Mouse (Mus musculus): Measurements from ENCODE around the gene Rapgef4. TPM values are rescaled to one million over a fixed set of nuclear protein-coding genes. Genes with fewer than 3 reads are reported as not detected.
A peak's percentile ranks its signal among the peaks of the same experiment; 100 is the strongest.
"Not testable (repeated sequence)": the region's sequence is repeated elsewhere in the genome, so short reads cannot be mapped to it uniquely, and the experiment has no call there.

Gene Rapgef4
- total RNA-seq, 2 experiments from 2014 or later, result 1.2 to 4.2 TPM

DNA sequence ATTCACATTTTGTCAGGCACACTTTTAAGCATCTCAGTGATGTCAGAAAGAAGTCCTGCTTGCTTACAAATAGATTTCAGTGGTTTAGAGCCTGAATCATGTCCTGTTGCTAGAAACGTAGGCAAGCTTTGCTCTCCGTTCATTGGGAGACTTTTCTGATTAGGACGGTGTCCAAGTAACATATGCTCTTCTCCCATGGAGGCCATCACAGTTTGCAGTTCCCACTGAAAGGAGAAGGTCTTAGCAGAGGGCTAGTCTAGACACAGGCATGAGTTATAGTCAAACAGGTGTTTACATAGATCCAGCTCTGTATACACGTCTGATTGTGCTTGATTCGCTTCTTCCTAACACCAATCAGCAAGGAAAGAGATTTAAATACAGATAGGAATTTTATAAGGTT lies 135.7 kb downstream of the Rapgef4 start:
- no peak for DNase-seq (ENCODE audit: low spot score)

DNA sequence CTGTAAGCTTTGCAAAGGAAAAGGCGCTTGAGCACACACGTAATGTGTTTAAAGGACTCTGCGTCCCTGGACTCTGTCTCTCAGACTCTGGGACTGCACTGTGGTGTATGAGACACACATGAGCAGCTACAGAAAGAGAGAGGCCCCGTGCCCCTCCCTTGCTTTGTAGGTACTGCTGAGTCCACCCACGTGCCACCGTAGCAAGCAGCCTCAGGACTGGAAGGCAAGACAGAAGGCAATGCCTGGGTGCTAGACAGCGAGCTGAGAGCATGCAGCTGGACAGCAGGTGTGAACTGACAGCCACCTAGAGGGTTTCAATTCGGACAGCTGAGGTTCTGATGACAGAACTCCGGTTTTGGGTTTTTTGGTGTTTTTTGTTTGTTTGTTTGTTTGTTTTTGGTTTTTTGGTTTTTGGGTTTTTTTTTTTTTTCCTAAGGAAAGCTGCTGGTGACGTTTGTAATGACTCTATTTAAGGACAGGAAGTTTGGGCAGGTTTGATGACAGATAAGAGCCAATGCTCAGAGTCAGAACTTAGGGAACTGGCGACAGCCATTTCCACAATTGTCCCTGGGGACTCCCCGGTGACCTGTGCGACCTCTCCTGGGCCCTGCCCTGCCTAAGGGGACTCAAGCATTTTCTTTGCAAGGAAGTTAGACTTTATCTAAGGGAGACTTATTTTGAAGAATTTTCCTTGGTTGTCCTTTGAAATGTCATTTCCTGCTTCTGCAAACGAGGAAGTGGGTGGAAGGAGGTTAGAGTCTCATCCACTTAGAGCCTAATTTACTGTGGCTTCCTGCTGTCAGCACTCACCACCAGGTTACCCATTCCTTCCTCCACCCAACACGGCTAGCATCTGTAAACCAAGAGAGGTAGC lies 136.3 kb downstream of the Rapgef4 start:
- peak; percentile 18 for DNase-seq (ENCODE audit: low spot score)

- DNase-seq (ENCODE audit: low spot score), result no peak
These were observed 139.2 kb downstream of the Rapgef4 start for GRCm38 (mm10) chr2:72120211-72120610.

- DNase-seq (ENCODE audit: low spot score), result no peak
These were observed 141.6 kb downstream of the Rapgef4 start for GRCm38 (mm10) chr2:72122410-72123223.

- no peak for DNase-seq (ENCODE audit: low spot score)
These were observed 142.8 kb downstream of the Rapgef4 start for GRCm38 (mm10) chr2:72123851-72124250.

GRCm38 (mm10) chr2:72125786-72126185 lies 144.7 kb downstream of the Rapgef4 start:
- no peak for DNase-seq (ENCODE audit: low spot score)

- no peak for DNase-seq (ENCODE audit: low spot score)
These were observed 145.4 kb downstream of the Rapgef4 start for GRCm38 (mm10) chr2:72126411-72126810.

DNA sequence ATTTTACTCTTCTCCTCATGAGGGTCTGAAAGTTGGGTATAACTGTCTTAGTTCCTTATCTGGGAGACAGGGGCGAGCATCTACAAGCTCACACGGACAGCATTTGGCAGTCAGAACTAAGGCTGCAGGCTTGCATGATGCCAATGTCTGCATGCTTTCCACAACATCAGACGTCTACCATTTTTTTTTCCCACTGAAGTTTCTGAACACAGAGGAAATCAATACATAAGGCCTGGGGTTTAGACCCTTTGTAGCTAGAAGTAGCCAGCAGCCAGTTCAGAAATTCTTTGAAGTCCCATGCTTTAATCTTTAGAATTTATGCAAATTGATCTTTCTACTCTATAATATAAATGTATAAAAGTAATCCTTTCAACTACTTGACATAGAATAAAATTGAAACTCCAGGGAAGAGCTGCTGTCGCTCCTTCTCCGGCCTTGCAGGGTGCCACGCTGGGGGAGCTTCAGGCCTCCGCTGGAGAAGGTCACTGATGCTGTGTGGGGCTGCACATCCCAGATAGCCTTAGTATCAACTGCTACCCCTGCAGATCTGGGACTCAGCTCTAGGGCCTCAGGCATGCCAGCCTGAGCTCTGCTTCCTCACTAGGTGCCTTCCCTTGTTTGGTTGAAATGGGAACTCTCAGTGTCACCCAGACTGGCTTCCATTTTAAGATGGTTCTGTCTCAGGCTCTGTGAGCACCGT lies 148.7 kb downstream of the Rapgef4 start:
- DNase-seq (ENCODE audit: low spot score), result no peak

- no peak for DNase-seq (ENCODE audit: low spot score)
These were observed 151.2 kb downstream of the Rapgef4 start for GRCm38 (mm10) chr2:72132222-72132621.

- DNase-seq (ENCODE audit: low spot score), result no peak
These were observed 155.0 kb downstream of the Rapgef4 start for GRCm38 (mm10) chr2:72136045-72136444.

GRCm38 (mm10) chr2:72136486-72137264 lies 155.6 kb downstream of the Rapgef4 start:
- DNase-seq (ENCODE audit: low spot score), result no peak

GRCm38 (mm10) chr2:72139863-72140845 lies 159.1 kb downstream of the Rapgef4 start:
- no peak for DNase-seq (ENCODE audit: low spot score)

DNA sequence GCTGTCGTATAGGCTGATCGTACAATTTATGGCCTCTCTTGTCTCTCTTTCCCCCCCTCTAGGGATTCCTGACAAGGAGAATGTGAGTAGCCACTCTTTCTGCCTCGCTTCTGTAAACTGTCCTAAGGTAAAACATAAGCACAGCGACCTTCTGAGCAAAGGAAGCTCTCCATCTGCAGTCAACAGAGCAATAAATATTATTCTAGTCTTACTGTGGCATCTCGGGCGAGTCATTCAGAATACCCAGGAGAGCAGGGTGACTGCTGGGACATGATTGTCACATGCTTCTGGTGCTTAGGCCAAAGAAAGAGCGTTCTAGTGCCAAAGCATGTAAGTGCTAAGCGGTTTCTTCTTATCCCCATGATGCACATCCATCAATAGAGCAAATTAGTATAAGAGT lies 160.1 kb downstream of the Rapgef4 start:
- no peak for DNase-seq (ENCODE audit: low spot score)

GRCm38 (mm10) chr2:72141732-72142131 lies 160.7 kb downstream of the Rapgef4 start:
- not testable (repeated sequence) for DNase-seq (ENCODE audit: low spot score)

GRCm38 (mm10) chr2:72143413-72143812 lies 162.4 kb downstream of the Rapgef4 start:
- no peak for DNase-seq (ENCODE audit: low spot score)

DNA sequence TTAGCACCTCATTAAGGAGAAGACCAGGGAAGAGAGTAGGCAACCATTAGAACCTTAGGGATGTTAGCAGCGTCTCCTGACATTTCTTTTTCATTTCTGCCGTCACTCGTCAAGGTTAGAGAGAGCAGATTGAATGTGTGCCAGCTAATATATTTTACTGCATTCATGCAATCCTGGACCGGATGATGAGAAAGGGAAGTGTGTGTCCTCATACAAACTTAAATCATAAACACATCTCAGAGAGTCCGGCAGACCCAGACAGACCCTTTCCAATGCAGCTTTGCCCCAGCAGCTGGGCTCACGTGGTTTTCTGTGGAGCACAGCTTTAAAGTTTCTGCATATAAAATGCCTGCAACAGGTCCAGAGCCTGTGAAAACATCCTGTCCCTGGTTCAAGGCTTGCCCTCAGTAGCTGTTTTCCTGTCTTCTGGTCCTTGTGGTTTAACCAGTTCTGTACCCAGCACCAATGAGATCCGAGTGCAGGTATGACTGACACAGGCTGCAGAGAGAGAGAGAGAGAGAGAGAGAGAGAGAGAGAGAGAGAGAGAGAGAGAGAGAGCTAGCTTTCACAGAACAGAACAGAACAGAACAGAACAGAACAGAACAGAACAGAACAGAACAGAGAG lies 163.6 kb downstream of the Rapgef4 start:
- DNase-seq (ENCODE audit: low spot score), result no peak

- no peak for DNase-seq (ENCODE audit: low spot score)
These were observed 164.3 kb downstream of the Rapgef4 start for GRCm38 (mm10) chr2:72145281-72145875.

DNA sequence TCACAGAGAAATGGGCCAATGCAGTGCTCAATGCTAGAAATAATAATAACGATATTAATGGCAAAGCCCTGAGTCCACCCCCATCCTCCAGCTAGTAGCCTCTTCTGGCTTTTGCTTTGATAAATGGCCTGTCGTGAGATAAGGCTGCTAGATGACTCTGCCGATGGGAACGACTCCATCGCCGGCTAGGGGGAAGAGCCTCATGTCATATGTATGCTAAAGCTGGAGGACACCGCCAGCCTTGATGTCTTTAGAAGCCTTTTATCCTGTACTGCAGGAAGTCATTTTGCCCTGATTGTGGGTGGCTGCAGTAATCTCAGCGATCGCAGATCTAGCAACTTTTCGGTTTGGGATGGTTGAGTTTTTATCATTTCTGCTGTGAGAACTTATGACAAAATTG lies 165.0 kb downstream of the Rapgef4 start:
- DNase-seq (ENCODE audit: low spot score), result no peak

DNA sequence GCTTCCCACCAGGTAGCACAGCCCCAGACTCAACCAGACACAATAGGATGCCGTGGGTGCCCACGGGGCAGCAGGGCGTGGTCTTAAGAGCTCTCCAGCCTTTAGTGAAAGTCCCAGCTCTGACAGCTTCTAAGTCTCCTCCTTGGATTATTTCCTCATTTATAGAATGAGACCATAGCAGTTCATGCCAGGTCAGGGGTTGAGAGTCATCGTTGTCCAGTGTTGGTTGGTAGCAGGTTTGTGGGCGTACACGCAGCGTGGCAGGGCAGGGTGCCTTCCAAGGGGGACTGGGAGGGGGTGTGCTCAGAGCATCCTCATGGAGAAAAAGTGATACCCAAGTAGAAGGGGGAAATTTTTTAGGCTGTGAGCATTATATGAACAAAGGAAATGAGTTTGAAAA lies 166.2 kb downstream of the Rapgef4 start:
- DNase-seq (ENCODE audit: low spot score), result no peak
